Mouse (Mus musculus): Measurements from ENCODE around the gene Cenpl.

DNA sequence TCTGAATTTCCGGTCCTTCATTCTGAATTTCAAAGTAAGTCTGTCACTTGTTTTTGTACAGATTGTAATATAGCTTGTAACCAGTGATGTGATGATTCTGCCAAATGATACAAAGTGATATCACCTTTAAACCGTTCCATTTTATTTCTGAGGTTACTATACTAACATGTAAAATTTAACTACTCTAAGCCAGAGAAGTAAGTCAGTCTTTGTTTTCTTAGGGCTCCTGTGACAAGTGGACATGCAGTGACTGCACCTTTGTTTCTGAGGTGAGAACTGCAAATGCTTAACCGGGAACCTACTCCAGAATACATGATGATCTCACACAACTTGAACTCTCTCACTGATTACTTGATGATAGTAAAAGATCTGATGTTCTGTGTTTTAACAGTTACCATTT, 32.5 kb upstream of the Cenpl start:
- TF ChIP-seq CTCF (IDR thresholded peaks at IDR 0.05; ENCODE audit: low read depth) (no peak), EP300 (IDR thresholded peaks at IDR 0.05; ENCODE audit: low read depth) (no peak)
